Mouse (Mus musculus): ENCODE measurements at regions not wholly inside any gene's neighbourhood (a gene's known extent, or its start where the extent isn't known, plus 50 kb on each side); places are given as distances from the start of the nearest gene placed in this dataset.

DNA sequence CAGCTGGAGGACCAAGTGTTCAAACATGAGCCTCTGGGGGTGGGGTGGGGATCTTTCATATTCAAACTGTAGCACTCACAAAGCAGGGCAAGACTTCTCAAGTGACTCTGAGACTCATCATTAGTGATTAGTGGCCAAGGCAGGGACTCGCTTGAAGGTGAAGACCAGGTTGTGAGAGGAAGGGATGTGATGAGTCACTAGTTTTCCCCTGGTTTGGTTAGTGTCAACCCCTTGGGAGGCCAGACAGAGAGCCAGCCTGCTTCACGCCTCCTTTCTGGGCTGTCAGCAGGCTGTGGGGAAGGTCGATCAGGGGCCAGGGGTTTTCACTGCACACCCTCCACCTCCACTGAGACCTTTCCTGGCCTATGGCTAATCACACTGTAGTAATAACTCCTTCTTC, 65.2 kb downstream of the Slc30a10 start:
- no peaks in the 10 kb centered on the region for H3K27me3 ChIP-seq (ENCODE audit: insufficient read depth, low read length)
- no peaks in the 10 kb centered on the region for H3K36me3 ChIP-seq (replicated peaks)
- H3K4me3 ChIP-seq (ENCODE audit: low read depth, low read length) = no peak overlapping the region
- TF ChIP-seq POLR2AphosphoS5 (IDR thresholded peaks at IDR 0.05; ENCODE audit: insufficient replicate concordance, low read depth, low read length) (no peak), GATA2 (IDR thresholded peaks at IDR 0.05; ENCODE audit: borderline replicate concordance, low read depth, low read length) (no peak), GATA1 (IDR thresholded peaks at IDR 0.05; ENCODE audit: borderline replicate concordance, low read length) (no peak)
- H3K9me3 ChIP-seq (replicated peaks) = no peaks in the 10 kb centered on the region
- peaks cover 21% of the 10 kb centered on the region for H3K4me1 ChIP-seq (ENCODE audit: insufficient read depth, low read depth, low read length)
- DNase-seq (ENCODE audit: low spot score) (no peak), ATAC-seq (ENCODE audit: extremely low read depth, insufficient number of reproducible peaks, low FRiP score, poor library complexity, severe bottlenecking) (no peak)

DNA sequence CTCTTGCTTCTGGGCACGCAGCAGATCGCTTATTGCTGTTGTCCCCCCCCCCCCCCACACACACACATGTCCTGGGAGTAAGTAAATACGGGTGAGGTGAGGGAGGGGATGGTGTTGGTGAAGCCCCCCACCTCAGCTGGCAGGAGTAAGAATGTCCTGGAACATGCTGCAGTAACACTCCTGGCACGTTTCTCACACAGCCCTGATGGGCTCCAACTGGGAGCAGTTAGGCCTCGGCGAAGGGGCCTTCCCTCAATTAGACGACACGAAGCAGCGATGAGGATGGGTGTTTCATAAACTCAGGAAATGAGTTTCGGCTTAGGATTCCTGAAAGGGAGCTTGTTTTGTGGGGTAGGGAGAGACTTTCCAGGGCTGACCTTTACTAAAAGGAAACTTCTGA, 69.4 kb downstream of the Slc30a10 start:
- ATAC-seq (ENCODE audit: extremely low read depth, insufficient number of reproducible peaks, low FRiP score, poor library complexity, severe bottlenecking) = no peak
- 0 out of 2 replicates have a peak, but pooled peaks cover 2% of the 10 kb centered on the region for H3K27me3 ChIP-seq (ENCODE audit: insufficient read depth, low read length)
- H3K4me3 ChIP-seq (ENCODE audit: low read depth, low read length) = no peak overlapping the region
- H3K9me3 ChIP-seq (replicated peaks) = no peaks in the 10 kb centered on the region
- TF ChIP-seq GATA2 (IDR thresholded peaks at IDR 0.05; ENCODE audit: borderline replicate concordance, low read depth, low read length) (no peak), TAL1 (conservative IDR thresholded peaks at IDR 0.05; ENCODE audit: low read depth, low read length) (no peak), GATA1 (IDR thresholded peaks at IDR 0.05; ENCODE audit: borderline replicate concordance, low read length) (no peak), CTCF (IDR thresholded peaks at IDR 0.05; ENCODE audit: low read depth, low read length) (no peak)
- no peak for DNase-seq (ENCODE audit: low spot score)
- H3K4me1 ChIP-seq (ENCODE audit: insufficient read depth, low read depth, low read length) = 0 out of 2 replicates have a peak, but pooled peaks cover 2% of the 10 kb centered on the region
- H3K36me3 ChIP-seq (replicated peaks) = no peaks in the 10 kb centered on the region

DNA sequence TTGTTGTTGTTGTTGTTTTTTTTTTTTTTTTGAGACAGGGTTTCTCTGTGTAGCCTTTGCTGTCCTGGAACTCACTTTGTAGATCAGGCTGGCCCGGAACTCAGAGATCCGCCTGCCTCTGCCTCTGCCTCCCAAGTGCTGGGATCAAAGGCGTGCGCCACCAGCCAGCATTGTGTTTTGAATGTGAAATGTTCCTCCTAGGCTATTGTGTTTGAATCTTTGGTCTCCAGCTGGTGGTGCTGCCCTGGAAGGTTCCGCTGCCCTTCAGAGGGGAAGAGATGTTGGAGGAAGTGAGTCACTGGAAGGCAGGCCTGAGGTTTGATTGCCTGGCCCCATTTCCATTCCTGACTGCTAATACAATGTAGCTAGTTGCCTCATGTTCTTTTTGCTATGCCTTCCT, 78.8 kb downstream of the Slc30a10 start:
- no peaks in the 10 kb centered on the region for H3K4me1 ChIP-seq (ENCODE audit: insufficient read depth, low read depth, low read length)
- no peak overlapping the region for H3K4me3 ChIP-seq (ENCODE audit: low read depth, low read length)
- H3K27me3 ChIP-seq (ENCODE audit: insufficient read depth, low read length) = peaks cover 19% of the 10 kb centered on the region
- no peaks in the 10 kb centered on the region for H3K36me3 ChIP-seq (replicated peaks)
- no peak for DNase-seq (ENCODE audit: low spot score)
- ATAC-seq (ENCODE audit: extremely low read depth, insufficient number of reproducible peaks, low FRiP score, poor library complexity, severe bottlenecking) = no peak
- TF ChIP-seq CTCF (IDR thresholded peaks at IDR 0.05; ENCODE audit: low read depth, low read length) = no peak
- H3K9me3 ChIP-seq (replicated peaks) = no peaks in the 10 kb centered on the region

DNA sequence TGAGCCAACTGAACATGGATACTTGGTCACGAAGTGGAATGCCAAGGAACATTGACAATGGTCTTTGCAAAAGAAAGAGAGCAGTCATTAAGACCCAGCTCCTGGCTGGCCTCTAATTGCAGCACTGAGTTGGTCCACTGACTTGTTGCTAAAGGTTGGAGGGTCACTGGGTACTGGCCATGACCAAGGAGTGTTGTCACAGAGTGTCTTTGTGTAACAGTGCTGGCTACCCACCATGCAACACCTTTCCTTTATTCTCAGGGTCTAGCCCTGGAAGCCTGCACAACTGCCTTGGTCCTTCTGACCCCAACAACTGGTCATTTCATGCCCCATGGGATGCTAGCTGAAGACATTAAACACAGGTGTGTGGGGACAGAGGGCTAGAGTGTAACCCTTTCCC, 79.5 kb downstream of the Slc30a10 start:
- DNase-seq (ENCODE audit: low spot score) (no peak), ATAC-seq (ENCODE audit: extremely low read depth, insufficient number of reproducible peaks, low FRiP score, poor library complexity, severe bottlenecking) (no peak)
- no peaks in the 10 kb centered on the region for H3K4me1 ChIP-seq (ENCODE audit: insufficient read depth, low read depth, low read length)
- H3K27me3 ChIP-seq (ENCODE audit: insufficient read depth, low read length) = peaks cover 19% of the 10 kb centered on the region
- no peak overlapping the region for H3K4me3 ChIP-seq (ENCODE audit: low read depth, low read length)
- H3K9me3 ChIP-seq (replicated peaks) = no peaks in the 10 kb centered on the region
- H3K36me3 ChIP-seq (replicated peaks) = no peaks in the 10 kb centered on the region
- TF ChIP-seq POLR2AphosphoS5 (IDR thresholded peaks at IDR 0.05; ENCODE audit: insufficient replicate concordance, low read depth, low read length) (no peak), GATA2 (IDR thresholded peaks at IDR 0.05; ENCODE audit: borderline replicate concordance, low read depth, low read length) (no peak), TAL1 (conservative IDR thresholded peaks at IDR 0.05; ENCODE audit: low read depth, low read length) (no peak), GATA1 (IDR thresholded peaks at IDR 0.05; ENCODE audit: borderline replicate concordance, low read length) (no peak), CTCF (IDR thresholded peaks at IDR 0.05; ENCODE audit: low read depth, low read length) (no peak)

DNA sequence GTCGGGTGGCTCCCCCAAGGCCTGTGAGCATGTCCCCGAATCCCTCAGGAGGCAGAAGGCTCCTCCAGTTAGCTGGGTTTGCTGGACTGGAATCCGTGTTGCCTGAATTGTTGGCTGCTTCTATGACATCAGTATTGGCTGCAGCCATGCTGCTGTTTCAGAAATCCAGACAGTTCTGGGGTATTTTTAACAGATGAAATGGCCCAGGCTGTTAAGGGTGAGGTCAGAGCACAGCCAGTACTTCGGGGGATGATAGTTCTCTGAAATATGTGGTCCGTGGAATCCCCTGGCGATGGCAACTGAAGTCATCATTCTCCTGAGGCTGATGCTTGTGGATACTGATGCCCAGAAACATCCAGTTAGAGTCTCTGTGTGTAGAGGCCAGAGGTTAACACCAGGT, 80.7 kb downstream of the Slc30a10 start:
- H3K9me3 ChIP-seq (replicated peaks) = no peaks in the 10 kb centered on the region
- DNase-seq (ENCODE audit: low spot score) (no peak), ATAC-seq (ENCODE audit: extremely low read depth, insufficient number of reproducible peaks, low FRiP score, poor library complexity, severe bottlenecking) (no peak)
- H3K4me1 ChIP-seq (ENCODE audit: insufficient read depth, low read depth, low read length) = no peaks in the 10 kb centered on the region
- H3K36me3 ChIP-seq (replicated peaks) = no peaks in the 10 kb centered on the region
- no peak overlapping the region for H3K4me3 ChIP-seq (ENCODE audit: low read depth, low read length)
- H3K27me3 ChIP-seq (ENCODE audit: insufficient read depth, low read length) = peaks cover 19% of the 10 kb centered on the region
- TF ChIP-seq GATA1 (IDR thresholded peaks at IDR 0.05; ENCODE audit: borderline replicate concordance, low read length) (no peak), POLR2AphosphoS5 (IDR thresholded peaks at IDR 0.05; ENCODE audit: insufficient replicate concordance, low read depth, low read length) (no peak), CTCF (IDR thresholded peaks at IDR 0.05; ENCODE audit: low read depth, low read length) (no peak), GATA2 (IDR thresholded peaks at IDR 0.05; ENCODE audit: borderline replicate concordance, low read depth, low read length) (no peak), TAL1 (conservative IDR thresholded peaks at IDR 0.05; ENCODE audit: low read depth, low read length) (no peak)

DNA sequence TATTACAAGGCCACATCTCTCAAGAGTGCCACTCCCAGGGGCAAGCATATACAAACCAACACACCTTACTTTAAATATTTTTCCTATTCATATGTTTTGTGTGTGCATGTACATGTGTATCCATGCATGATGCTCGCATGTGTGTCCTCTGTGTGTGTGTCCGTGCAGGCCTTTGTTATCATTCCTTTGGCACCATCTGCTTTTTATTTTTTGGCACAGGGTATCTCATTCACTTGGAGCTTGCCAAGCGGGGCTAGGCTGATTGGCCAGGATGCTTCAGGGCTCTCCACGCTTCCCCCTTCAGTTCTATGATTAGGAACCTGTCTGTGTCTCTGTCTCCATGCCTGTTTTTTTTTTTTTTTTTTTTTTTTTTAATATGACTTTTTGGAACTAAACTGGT, 82.6 kb downstream of the Slc30a10 start:
- TF ChIP-seq CTCF (IDR thresholded peaks at IDR 0.05; ENCODE audit: low read depth, low read length) (no peak), POLR2AphosphoS5 (IDR thresholded peaks at IDR 0.05; ENCODE audit: insufficient replicate concordance, low read depth, low read length) (no peak), GATA1 (IDR thresholded peaks at IDR 0.05; ENCODE audit: borderline replicate concordance, low read length) (no peak), GATA2 (IDR thresholded peaks at IDR 0.05; ENCODE audit: borderline replicate concordance, low read depth, low read length) (no peak), TAL1 (conservative IDR thresholded peaks at IDR 0.05; ENCODE audit: low read depth, low read length) (no peak)
- DNase-seq (ENCODE audit: low spot score) (no peak), ATAC-seq (ENCODE audit: extremely low read depth, insufficient number of reproducible peaks, low FRiP score, poor library complexity, severe bottlenecking) (no peak)
- Histone ChIP-seq H3K9me3 (replicated peaks) (no peaks in the 10 kb centered on the region), H3K4me1 (ENCODE audit: insufficient read depth, low read depth, low read length) (no peaks in the 10 kb centered on the region), H3K4me3 (ENCODE audit: low read depth, low read length) (no peak overlapping the region), H3K36me3 (replicated peaks) (no peaks in the 10 kb centered on the region), H3K27me3 (ENCODE audit: insufficient read depth, low read length) (peaks cover 19% of the 10 kb centered on the region)

DNA sequence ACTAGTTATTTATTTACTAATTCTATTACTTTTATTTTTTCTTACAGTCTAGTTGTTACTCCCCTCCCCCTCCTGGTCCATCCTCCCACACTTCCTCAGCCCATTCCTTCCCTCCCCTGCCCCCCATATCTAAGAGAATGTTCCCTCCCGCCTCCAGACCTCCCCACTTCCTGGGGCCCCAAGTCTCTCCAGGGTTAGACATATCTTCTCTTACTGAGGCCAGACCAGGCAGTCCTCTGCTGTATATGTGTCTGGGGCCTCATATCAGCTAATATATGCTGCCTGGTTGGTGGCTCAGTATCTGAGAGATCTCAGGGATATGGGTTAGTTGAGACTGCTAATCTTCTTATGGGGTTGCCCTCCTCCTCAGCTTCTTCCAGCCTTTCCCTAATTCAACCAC, 84.8 kb downstream of the Slc30a10 start:
- no peak for TF ChIP-seq POLR2AphosphoS5 (IDR thresholded peaks at IDR 0.05; ENCODE audit: insufficient replicate concordance, low read depth, low read length)
- no peak for TF ChIP-seq GATA2 (IDR thresholded peaks at IDR 0.05; ENCODE audit: borderline replicate concordance, low read depth, low read length)
- TF ChIP-seq CTCF (IDR thresholded peaks at IDR 0.05; ENCODE audit: low read depth, low read length) = no peak
- TF ChIP-seq TAL1 (conservative IDR thresholded peaks at IDR 0.05; ENCODE audit: low read depth, low read length) = no peak
- no peak for TF ChIP-seq GATA1 (IDR thresholded peaks at IDR 0.05; ENCODE audit: borderline replicate concordance, low read length)
- no peak for ATAC-seq (ENCODE audit: extremely low read depth, insufficient number of reproducible peaks, low FRiP score, poor library complexity, severe bottlenecking)
- Histone ChIP-seq H3K36me3 (replicated peaks) (no peaks in the 10 kb centered on the region), H3K27me3 (ENCODE audit: insufficient read depth, low read length) (peaks cover 10% of the 10 kb centered on the region), H3K4me1 (ENCODE audit: insufficient read depth, low read depth, low read length) (no peaks in the 10 kb centered on the region), H3K9me3 (replicated peaks) (no peaks in the 10 kb centered on the region), H3K4me3 (ENCODE audit: low read depth, low read length) (no peak overlapping the region)
- no peak for DNase-seq (ENCODE audit: low spot score)

All from G1E (cell line).